Mouse (Mus musculus) limb, embryonic 15.5 days (tissue): ENCODE results near the gene Ulk4. TPM values are rescaled to one million over a fixed set of nuclear protein-coding genes. Genes with fewer than 3 reads are reported as not detected.
"Not testable (repeated sequence)": the region's sequence is repeated elsewhere in the genome, so short reads cannot be mapped to it uniquely, and the experiment has no call there.

Experiments
- ATAC-seq: fragments of 200-750 bp; cut with Nextera tagmentation; 2 replicates; pipeline ENCODE4 v1.8.0; 2017; ENCODE audit warnings: low read depth, moderate TSS enrichment; ENCODE audit not compliant: insufficient number of reproducible peaks, low FRiP score, low TSS enrichment
- H3K27ac ChIP-seq: fragments of 300-500 bp; sonication (generic); 2 replicates; pipeline ENCODE4 v1.5.1; 2015; ENCODE audit warnings: moderate library complexity, mild to moderate bottlenecking, inconsistent platforms
- H3K27me3 ChIP-seq: fragments of 300-500 bp; sonication (generic); 2 replicates; pipeline ENCODE4 v1.6.1; 2015; ENCODE audit warnings: inconsistent platforms
- H3K36me3 ChIP-seq: fragments of 300-500 bp; sonication (generic); 2 replicates; pipeline ENCODE4 v1.6.1; 2015; ENCODE audit warnings: inconsistent platforms
- H3K4me1 ChIP-seq: fragments of 300-500 bp; sonication (generic); 2 replicates; pipeline ENCODE4 v1.6.1; 2015; ENCODE audit warnings: inconsistent platforms
- H3K4me2 ChIP-seq: fragments of 300-500 bp; sonication (generic); 2 replicates; pipeline ENCODE4 v1.6.1; 2015; ENCODE audit warnings: mild to moderate bottlenecking, inconsistent platforms
- H3K4me3 ChIP-seq: fragments of 300-500 bp; sonication (generic); 2 replicates; pipeline ENCODE4 v1.5.1; 2015; ENCODE audit warnings: mild to moderate bottlenecking, inconsistent platforms
- H3K9ac ChIP-seq: fragments of 300-500 bp; sonication (generic); 2 replicates; pipeline ENCODE4 v1.6.1; 2015; ENCODE audit warnings: inconsistent platforms
- H3K9me3 ChIP-seq: fragments of 300-500 bp; sonication (generic); 2 replicates; pipeline ENCODE4 v1.6.1; 2016; ENCODE audit warnings: inconsistent platforms
- WGBS: fragments of 180-500 bp; shearing (Covaris S2); methylation state at CpG from one replicate; pipeline ENCODE4 v1.1.7; 2015; 5-methylcytosine and 5-hydroxymethylcytosine counted together
- polyA plus RNA-seq: library from polyadenylated mRNA; unstranded; fragments of >200 nt; fragmentation: Nextera tagmentation; extraction: Ambion mirVana; gene quantifications from 2 replicates; pipeline ENCODE4 v1.2.1, GENCODE M21; 2015

Ulk4 gene
- polyA plus RNA-seq, 1 experiment from 2014 or later, result 149 TPM

DNA sequence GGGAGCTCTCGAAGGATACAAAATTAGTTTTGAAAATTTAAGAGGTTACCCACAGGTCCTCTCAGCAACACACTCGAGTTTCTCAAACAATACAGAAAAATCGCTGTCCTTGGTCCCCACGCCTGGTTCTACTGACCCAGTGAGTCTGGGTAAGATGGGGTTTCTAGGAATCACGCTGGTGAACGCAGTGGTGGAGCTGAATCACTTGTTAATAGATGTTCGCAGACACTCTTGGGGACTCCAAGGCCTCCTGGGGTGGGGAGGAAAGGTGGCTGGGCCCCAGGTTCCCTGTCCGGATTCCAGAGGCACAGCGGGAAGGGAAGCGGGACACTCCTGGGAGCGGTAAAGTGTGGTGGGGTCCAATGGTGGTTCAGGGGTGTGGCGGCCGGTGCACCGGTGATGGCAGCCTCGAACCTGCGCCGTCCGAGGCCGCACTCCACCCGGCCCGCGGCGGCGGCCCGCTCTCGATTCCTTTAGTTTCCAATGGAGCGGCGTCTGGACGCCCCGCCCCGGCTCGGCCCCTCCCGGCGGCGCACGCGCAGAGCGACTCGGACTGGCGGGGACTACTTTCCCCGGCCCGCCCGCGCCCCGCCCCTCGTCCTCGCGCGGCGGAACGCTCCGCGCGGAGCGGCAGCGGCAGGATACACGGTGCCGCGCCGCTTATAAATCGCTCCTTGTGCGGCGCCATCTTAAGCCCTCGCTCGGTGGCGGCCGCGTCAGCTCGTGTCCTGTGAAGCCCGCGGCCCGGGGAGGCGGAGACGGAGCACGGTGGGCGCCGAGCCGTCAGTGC lies 344.0 kb downstream of the Ulk4 start:
- H3K27ac ChIP-seq, result peak overlapping the region; percentile 95
- 8% methylated on average over 60 of the region's 78 CpGs for WGBS
- peak overlapping the region; percentile 87 for H3K4me3 ChIP-seq
- H3K9me3 ChIP-seq, result no peaks in the 10 kb centered on the region
- H3K4me2 ChIP-seq, result peak overlapping the region; percentile 41
- peak overlapping the region; percentile 99 for H3K9ac ChIP-seq
- peaks cover 36% of the 10 kb centered on the region for H3K4me1 ChIP-seq
- H3K27me3 ChIP-seq, result no peaks in the 10 kb centered on the region
- peak; percentile 87 for ATAC-seq
- peaks cover 4% of the 10 kb centered on the region; the same call in 1 of the 2 replicates for H3K36me3 ChIP-seq

DNA sequence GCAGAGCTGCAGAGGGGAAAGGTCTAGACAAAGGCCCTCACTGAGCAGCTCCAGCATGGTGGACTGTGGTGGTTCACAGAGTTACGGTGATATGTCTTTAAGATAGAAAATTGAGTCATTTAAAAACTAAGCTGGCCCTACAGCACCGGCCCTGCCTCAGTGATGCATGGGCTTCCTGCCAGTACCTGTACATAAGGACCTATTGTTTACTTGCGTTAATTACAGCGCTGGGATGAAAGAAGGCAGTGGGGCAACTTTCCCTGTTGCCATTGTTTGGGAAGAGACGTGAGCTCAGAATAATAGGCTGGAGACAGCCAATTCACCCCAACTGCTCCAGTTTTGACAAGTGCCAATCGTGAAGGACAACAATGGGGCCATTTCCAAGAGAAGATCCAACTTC lies 344.6 kb downstream of the Ulk4 start:
- WGBS, result 66% methylated on average over 6 of the region's 6 CpGs
- H3K9ac ChIP-seq, result no peak overlapping the region
- no peak for ATAC-seq
- H3K4me2 ChIP-seq, result no peak overlapping the region
- 0 out of 2 replicates have a peak overlapping the region, but pooled peaks have one; percentile 11 for H3K27ac ChIP-seq
- H3K36me3 ChIP-seq, result no peaks in the 10 kb centered on the region
- no peak overlapping the region for H3K4me3 ChIP-seq
- H3K27me3 ChIP-seq, result no peaks in the 10 kb centered on the region
- peaks cover 30% of the 10 kb centered on the region for H3K4me1 ChIP-seq
- H3K9me3 ChIP-seq, result no peaks in the 10 kb centered on the region

GRCm38 (mm10) chr9:120930811-120931210 lies 346.2 kb downstream of the Ulk4 start:
- no peak overlapping the region for H3K27ac ChIP-seq
- 63% methylated on average over 8 of the region's 8 CpGs for WGBS
- H3K27me3 ChIP-seq, result no peaks in the 10 kb centered on the region
- peaks cover 16% of the 10 kb centered on the region for H3K4me1 ChIP-seq
- H3K4me2 ChIP-seq, result no peak overlapping the region
- no peak overlapping the region for H3K4me3 ChIP-seq
- no peak overlapping the region for H3K9ac ChIP-seq
- H3K9me3 ChIP-seq, result no peaks in the 10 kb centered on the region
- H3K36me3 ChIP-seq, result no peaks in the 10 kb centered on the region
- no peak for ATAC-seq

- Histone ChIP-seq H3K4me2 (no peak overlapping the region), H3K9me3 (no peaks in the 10 kb centered on the region), H3K27ac (no peak overlapping the region), H3K27me3 (no peaks in the 10 kb centered on the region), H3K4me1 (peaks cover 8% of the 10 kb centered on the region), H3K4me3 (no peak overlapping the region), H3K36me3 (no peaks in the 10 kb centered on the region), H3K9ac (no peak overlapping the region)
- ATAC-seq, result no peak
- WGBS, result 92% methylated on average over 12 of the region's 12 CpGs
Measured at GRCm38 (mm10) chr9:120930021-120930420, 347.0 kb downstream of the Ulk4 start.

GRCm38 (mm10) chr9:120929081-120929480 lies 347.9 kb downstream of the Ulk4 start, which contains the start of gene Ctnnb1:
TSS of gene Ctnnb1 (plus strand) at chr9:120929216.
- WGBS, result 73% methylated on average over 11 of the region's 11 CpGs
- Histone ChIP-seq H3K4me2 (no peak within 1 kb of the TSS), H3K4me1 (peaks cover 7% of the 10 kb centered on the region; the same call in 1 of the 2 replicates), H3K4me3 (no peak within 1 kb of the TSS), H3K9ac (no peak within 1 kb of the TSS), H3K27ac (no peak within 1 kb of the TSS), H3K9me3 (no peaks in the 10 kb centered on the region), H3K27me3 (no peaks in the 10 kb centered on the region), H3K36me3 (no peaks in the 10 kb centered on the region)
- no peak for ATAC-seq

DNA sequence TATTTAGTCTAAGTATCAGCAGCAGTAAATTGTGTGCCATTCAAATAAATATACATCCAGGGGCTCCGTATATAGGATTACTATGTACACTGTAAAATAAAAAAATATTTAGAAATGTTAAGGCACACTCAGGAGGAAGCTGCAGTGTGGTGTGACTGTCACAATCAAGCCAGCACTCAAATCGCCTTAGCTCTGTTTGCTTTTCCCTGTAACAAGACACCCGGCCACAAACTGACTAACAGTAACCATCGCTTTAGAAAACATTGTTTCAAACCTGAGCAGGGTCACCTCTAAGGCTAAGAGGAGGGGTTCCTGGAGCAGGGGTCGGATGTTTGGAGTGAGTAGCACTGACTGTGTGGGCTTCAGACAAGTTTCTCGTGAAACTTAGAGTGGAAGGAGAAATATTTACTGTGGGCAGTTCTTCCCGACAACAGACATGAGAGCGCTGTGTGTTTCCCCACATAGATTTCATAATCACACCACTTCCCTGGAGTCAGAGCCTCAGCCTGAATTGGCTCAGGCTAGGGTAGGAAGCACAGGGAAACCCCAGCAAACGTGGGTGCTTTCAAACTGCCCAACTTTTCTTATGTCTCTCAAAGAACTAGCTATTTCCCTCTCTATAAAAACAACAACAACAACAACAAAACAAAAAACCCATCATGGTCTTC lies 349.9 kb downstream of the Ulk4 start:
- no peaks in the 10 kb centered on the region for H3K9me3 ChIP-seq

DNA sequence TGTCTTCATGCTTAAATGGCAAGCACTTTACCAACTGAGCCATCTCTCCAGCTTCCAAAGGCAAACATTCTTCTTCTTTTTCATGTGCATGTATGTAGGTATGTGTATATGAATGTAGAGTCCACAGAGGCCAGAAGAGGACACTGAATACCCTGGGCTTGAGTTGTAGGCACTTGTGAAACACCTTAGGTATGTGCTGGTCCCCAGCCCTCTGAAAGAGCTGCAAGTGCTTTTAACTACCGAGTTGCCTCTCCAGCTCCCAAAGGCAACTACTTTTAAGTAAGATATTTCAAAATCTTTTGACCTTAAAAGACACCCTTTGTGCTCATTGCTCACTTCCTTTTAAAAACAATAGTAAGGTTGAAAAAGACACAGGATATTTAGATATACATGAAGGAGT lies 350.9 kb downstream of the Ulk4 start:
- H3K27me3 ChIP-seq, result no peaks in the 10 kb centered on the region
- H3K9ac ChIP-seq, result no peak overlapping the region
- no peak for ATAC-seq
- H3K4me1 ChIP-seq, result no peaks in the 10 kb centered on the region
- H3K36me3 ChIP-seq, result no peaks in the 10 kb centered on the region
- H3K4me2 ChIP-seq, result no peak overlapping the region
- no peaks in the 10 kb centered on the region for H3K9me3 ChIP-seq
- 55% methylated on average over 1 of the region's 1 CpGs for WGBS
- no peak overlapping the region for H3K27ac ChIP-seq
- H3K4me3 ChIP-seq, result no peak overlapping the region

More for the DNA sequence above, 349.9 kb downstream of the Ulk4 start:
- 28% methylated on average over 9 of the region's 9 CpGs for WGBS
- Histone ChIP-seq H3K9ac (no peak overlapping the region), H3K27me3 (no peaks in the 10 kb centered on the region), H3K27ac (no peak overlapping the region), H3K36me3 (no peaks in the 10 kb centered on the region), H3K4me3 (no peak overlapping the region), H3K4me1 (no peaks in the 10 kb centered on the region), H3K4me2 (no peak overlapping the region)
- no peak for ATAC-seq

GRCm38 (mm10) chr9:120919130-120919529 lies 357.9 kb downstream of the Ulk4 start:
- Histone ChIP-seq H3K9ac (no peak overlapping the region), H3K27me3 (no peaks in the 10 kb centered on the region), H3K27ac (peak overlapping the region; percentile 66), H3K4me3 (no peak overlapping the region), H3K4me1 (peaks cover 13% of the 10 kb centered on the region; the same call in 1 of the 2 replicates), H3K9me3 (no peaks in the 10 kb centered on the region), H3K4me2 (no peak overlapping the region), H3K36me3 (no peaks in the 10 kb centered on the region)
- ATAC-seq, result 0 out of 2 replicates have a peak, but pooled peaks have one; percentile 20
- 57% methylated on average over 5 of the region's 5 CpGs for WGBS

DNA sequence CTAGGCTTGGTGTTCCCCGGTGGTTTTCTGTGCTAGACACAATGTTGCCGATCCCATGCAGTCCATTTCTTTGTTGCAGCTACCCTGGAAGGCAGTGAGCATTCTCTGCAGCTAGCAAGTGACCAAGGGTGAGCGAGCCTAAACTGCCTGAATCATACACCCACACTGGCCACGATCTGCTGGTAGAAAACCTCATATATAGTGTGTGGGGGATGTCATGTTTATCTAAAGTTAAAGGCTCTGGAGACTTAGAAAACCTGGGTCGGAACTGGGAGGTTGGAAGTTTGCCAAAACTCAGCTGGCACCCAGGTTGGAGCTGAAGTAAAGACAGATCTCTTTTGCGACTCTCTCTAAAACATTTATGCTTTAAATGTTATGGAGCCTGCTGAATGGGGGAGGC lies 358.4 kb downstream of the Ulk4 start:
- H3K27me3 ChIP-seq, result no peaks in the 10 kb centered on the region
- H3K9me3 ChIP-seq, result no peaks in the 10 kb centered on the region
- peaks cover 13% of the 10 kb centered on the region; the same call in 1 of the 2 replicates for H3K4me1 ChIP-seq
- H3K9ac ChIP-seq, result no peak overlapping the region
- H3K4me2 ChIP-seq, result no peak overlapping the region
- no peak for ATAC-seq
- 25% methylated on average over 6 of the region's 6 CpGs for WGBS
- peak overlapping the region; percentile 66 for H3K27ac ChIP-seq
- H3K36me3 ChIP-seq, result no peaks in the 10 kb centered on the region
- H3K4me3 ChIP-seq, result no peak overlapping the region

- no peak overlapping the region for H3K9ac ChIP-seq
- no peak overlapping the region for H3K4me3 ChIP-seq
- no peak overlapping the region for H3K4me2 ChIP-seq
- no peaks in the 10 kb centered on the region for H3K9me3 ChIP-seq
- no peaks in the 10 kb centered on the region for H3K36me3 ChIP-seq
- H3K4me1 ChIP-seq, result peaks cover 13% of the 10 kb centered on the region; the same call in 1 of the 2 replicates
- WGBS, result 70% methylated on average over 5 of the region's 5 CpGs
- no peaks in the 10 kb centered on the region for H3K27me3 ChIP-seq
- ATAC-seq, result no peak
- peak overlapping the region; percentile 66 for H3K27ac ChIP-seq
Measured at GRCm38 (mm10) chr9:120918211-120918610, 358.8 kb downstream of the Ulk4 start.

DNA sequence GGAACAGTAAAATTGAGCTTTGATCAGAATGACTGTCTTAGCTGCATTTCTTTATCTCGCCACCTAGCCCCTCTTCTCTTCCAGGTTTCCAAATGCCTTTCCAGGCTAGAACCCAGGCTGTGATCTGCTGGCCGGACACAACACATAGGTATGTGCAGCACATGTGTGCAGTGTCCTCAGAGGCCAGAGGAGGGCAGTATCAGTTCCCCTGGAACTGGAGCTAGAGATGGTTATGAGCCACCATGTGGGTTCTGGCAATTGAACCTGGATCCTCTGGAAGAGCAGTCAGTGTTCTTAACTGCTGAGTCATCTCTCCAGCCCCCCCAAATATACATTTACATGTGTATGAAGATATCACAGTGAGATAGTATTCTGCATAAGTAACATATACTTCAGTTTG lies 359.4 kb downstream of the Ulk4 start:
- not testable (repeated sequence) for ATAC-seq, H3K9me3 ChIP-seq, H3K27ac ChIP-seq, H3K4me2 ChIP-seq, H3K27me3 ChIP-seq, H3K9ac ChIP-seq, H3K4me3 ChIP-seq, H3K36me3 ChIP-seq
- H3K4me1 ChIP-seq, result peaks cover 13% of the 10 kb centered on the region; the same call in 1 of the 2 replicates
- WGBS, result 95% methylated on average over 2 of the region's 2 CpGs

GRCm38 (mm10) chr9:120914877-120915459 lies 362.0 kb downstream of the Ulk4 start:
- H3K4me2 ChIP-seq, result no peak overlapping the region
- H3K27me3 ChIP-seq, result no peaks in the 10 kb centered on the region
- H3K4me1 ChIP-seq, result peaks cover 13% of the 10 kb centered on the region; the same call in 1 of the 2 replicates
- ATAC-seq, result 0 out of 2 replicates have a peak, but pooled peaks have one; percentile 30
- H3K27ac ChIP-seq, result no peak overlapping the region
- no peaks in the 10 kb centered on the region for H3K9me3 ChIP-seq
- WGBS, result 83% methylated on average over 14 of the region's 14 CpGs
- no peak overlapping the region for H3K9ac ChIP-seq
- H3K4me3 ChIP-seq, result no peak overlapping the region
- no peaks in the 10 kb centered on the region for H3K36me3 ChIP-seq
